Comparison of ENCODE assay signal across 16 mouse cellular contexts in genomic region chr11:95038156-95038817, GRCm38 (mm10). TPM values are rescaled to one million over a fixed set of nuclear protein-coding genes. Genes with fewer than 3 reads are reported as not detected.
DNase-seq lines count a peak whose midpoint lies in the region; ATAC-seq and TF ChIP-seq lines count a peak whose summit lies in the region.
"Had no signal": no experiment of that assay in that cellular context is flagged by ENCODE, and none has a peak within 500 bp of the region (broad histone marks: within the 10 kb centered on the region; RNA-seq: fewer than 3 reads in every experiment).

No protein-coding gene starts in this region.

- no peak for DNase-seq in gastrocnemius, adult 2 months
- DNase-seq in gastrocnemius, adult 8-10 months (ENCODE audit: low spot score in 2 of 2) = no peak
- peak; percentile 30 for DNase-seq in liver, adult 2 months (ENCODE audit: extremely low read depth, low read depth, low spot score)
- peak; percentile 48 to 59 for DNase-seq in cerebellum, postnatal 25 days
- DNase-seq in layer of hippocampus, postnatal 36 days = no peak
- DNase-seq in hindbrain, postnatal 0 days (ENCODE audit: low spot score) = no peak
- DNase-seq: B cell, adult 2 months; heart, adult 2 months; lung, adult 2 months; right cerebral cortex, postnatal 14 days; thymus, adult 2 months had no signal

- intact Hi-C loops in gastrocnemius, adult 2 months (cut with DNase I) = no loop called here

- ATAC-seq in liver, embryonic 12.5 days = no peak
- ATAC-seq in hindbrain, postnatal 0 days = no peak
- ATAC-seq: forebrain, embryonic 13.5 days had no signal

- no peaks in the 10 kb centered on the region for H3K27me3 ChIP-seq in liver, adult 2 months (ENCODE audit: control insufficient read depth, insufficient read depth, low read length)
- peaks cover 25% of the 10 kb centered on the region for H3K27me3 ChIP-seq in liver, embryonic 12.5 days (replicated peaks)
- no peaks in the 10 kb centered on the region for H3K27me3 ChIP-seq in hindbrain, postnatal 0 days (ENCODE audit: insufficient read depth, low read length)
- H3K27me3 ChIP-seq: forebrain, embryonic 13.5 days; hindbrain, embryonic 15.5 days had no signal

- no peaks in the 10 kb centered on the region for H3K79me2 ChIP-seq in liver, adult 2 months (ENCODE audit: control insufficient read depth, insufficient read depth, low read length)

- peak overlapping the region; percentile 13; the same call in 1 of the 2 replicates for H3K9ac ChIP-seq in liver, adult 2 months (ENCODE audit: low read depth, low read length)
- no peak overlapping the region for H3K9ac ChIP-seq in liver, embryonic 12.5 days
- no peak overlapping the region for H3K9ac ChIP-seq in hindbrain, postnatal 0 days (replicated peaks; ENCODE audit: low read length)
- H3K9ac ChIP-seq: forebrain, embryonic 13.5 days; hindbrain, embryonic 15.5 days had no signal

- 48% methylated on average over 14 of the region's 14 CpGs for WGBS in liver, adult 2 months
- whole genome bisulfite sequencing in liver, embryonic 12.5 days (ENCODE audit: insufficient replicate concordance) = 76% methylated on average over 14 of the region's 14 CpGs
- WGBS in hindbrain, postnatal 0 days = 66% methylated on average over 14 of the region's 14 CpGs

- H3K4me3 ChIP-seq in gastrocnemius, adult 2 months = no peak overlapping the region; the same call in 1 of the 2 replicates
- H3K4me3 ChIP-seq in liver, adult 2 months (ENCODE audit: insufficient read depth, low read depth, low read length) = no peak overlapping the region
- H3K4me3 ChIP-seq in liver, embryonic 12.5 days = no peak overlapping the region
- no peak overlapping the region for H3K4me3 ChIP-seq in brown adipose tissue, adult 24 weeks (ENCODE audit: insufficient read depth, low read depth, low read length)
- H3K4me3 ChIP-seq in hindbrain, postnatal 0 days (ENCODE audit: low read length) = no peak overlapping the region
- H3K4me3 ChIP-seq: forebrain, embryonic 13.5 days; heart, adult 2 months; hindbrain, embryonic 15.5 days; limb, embryonic 10.5 days had no signal

- H3K9me3 ChIP-seq in liver, embryonic 12.5 days (replicated peaks) = no peaks in the 10 kb centered on the region
- H3K9me3 ChIP-seq in hindbrain, postnatal 0 days (ENCODE audit: low read length) = no peaks in the 10 kb centered on the region
- H3K9me3 ChIP-seq: forebrain, embryonic 13.5 days; hindbrain, embryonic 15.5 days; limb, embryonic 10.5 days had no signal

- H3K4me1 ChIP-seq in liver, adult 2 months (ENCODE audit: control insufficient read depth, insufficient read depth, low read length) = peaks cover 20% of the 10 kb centered on the region
- H3K4me1 ChIP-seq in liver, embryonic 12.5 days = peaks cover 45% of the 10 kb centered on the region
- H3K4me1 ChIP-seq in brown adipose tissue, adult 24 weeks (ENCODE audit: control insufficient read depth, insufficient read depth, insufficient read length, low read length) = peaks cover 8% of the 10 kb centered on the region
- peaks cover 11% of the 10 kb centered on the region; the same call in 1 of the 2 replicates for H3K4me1 ChIP-seq in hindbrain, postnatal 0 days (ENCODE audit: insufficient read depth, low read length)

- H3K36me3 ChIP-seq in liver, adult 2 months (ENCODE audit: control insufficient read depth, insufficient read depth, low read length) = peaks cover 5% of the 10 kb centered on the region; the same call in 1 of the 2 replicates
- H3K36me3 ChIP-seq in liver, embryonic 12.5 days = no peaks in the 10 kb centered on the region; the same call in 1 of the 2 replicates
- H3K36me3 ChIP-seq in hindbrain, postnatal 0 days (ENCODE audit: insufficient read depth, low read length) = no peaks in the 10 kb centered on the region
- H3K36me3 ChIP-seq: hindbrain, embryonic 15.5 days had no signal

- H3K27ac ChIP-seq in gastrocnemius, adult 2 months = peak overlapping the region; percentile 35; the same call in 1 of the 2 replicates
- peak overlapping the region; percentile 72 for H3K27ac ChIP-seq in liver, adult 2 months (replicated peaks; ENCODE audit: insufficient read depth, low read depth, low read length)
- no peak overlapping the region; the same call in 1 of the 2 replicates for H3K27ac ChIP-seq in liver, embryonic 12.5 days
- peak overlapping the region; percentile 73 for H3K27ac ChIP-seq in brown adipose tissue, adult 24 weeks (replicated peaks; ENCODE audit: low read depth, low read length)
- no peak overlapping the region for H3K27ac ChIP-seq in hindbrain, postnatal 0 days
- H3K27ac ChIP-seq: heart, adult 2 months; limb, embryonic 10.5 days had no signal

- TF ChIP-seq POLR2A in liver, adult 2 months (IDR thresholded peaks at IDR 0.05; ENCODE audit: extremely low read depth, insufficient read depth, low read length) = no peak

- H3K4me2 ChIP-seq in liver, embryonic 12.5 days = no peak overlapping the region
- no peak overlapping the region for H3K4me2 ChIP-seq in hindbrain, postnatal 0 days (ENCODE audit: low read depth, low read length)
- H3K4me2 ChIP-seq: forebrain, embryonic 13.5 days; hindbrain, embryonic 15.5 days had no signal

- no peak for TF ChIP-seq CTCF in gastrocnemius, adult 2 months (IDR thresholded peaks at IDR 0.05)
- TF ChIP-seq CTCF in liver, adult 2 months (IDR thresholded peaks at IDR 0.05; ENCODE audit: low read depth, low read length) = no peak
- no peak for TF ChIP-seq CTCF in hindbrain, postnatal 0 days (IDR thresholded peaks at IDR 0.05; ENCODE audit: low read depth)

RNA-seq across cellular contexts. Expression of gene Pdk2, which starts 2.9 kb away (rescaled TPM):
- total RNA-seq in gastrocnemius, adult 2 months (2021) = 100 to 1,000 TPM; 471 to 485 TPM
- 100 to 1,000 TPM; 484 to 519 (median 495) TPM for total RNA-seq in gastrocnemius, adult 8-10 months (2022)
- total RNA-seq in liver, adult 2 months (2014; rRNA removed) = 17.7 and 30.9 TPM in 2 replicates
- polyA plus RNA-seq in liver, adult 2 months (2012; rRNA removed) = 101 and 125 TPM in 2 replicates
- polyA plus RNA-seq in liver, embryonic 12.5 days (2016; fragmentation: Nextera tagmentation; extraction: Ambion mirVana) = 10.0 and 11.0 TPM in 2 replicates
- polyA plus RNA-seq in brown adipose tissue, adult 24 weeks (2012; ENCODE audit: insufficient read depth, insufficient read length, missing spikeins) = 224 and 274 TPM in 2 replicates
- total RNA-seq in layer of hippocampus, postnatal 36 days (2021) = 100 to 1,000 TPM; 118 to 121 TPM
- 25.0 and 32.0 TPM in 2 replicates for total RNA-seq in hindbrain, postnatal 0 days (2014; rRNA removed)
- polyA plus RNA-seq in hindbrain, postnatal 0 days (2015; fragmentation: Nextera tagmentation; extraction: Ambion mirVana) = 46.8 and 49.0 TPM in 2 replicates

RNA-seq across cellular contexts. Expression of gene Samd14, which starts 28.6 kb away (rescaled TPM):
- under 1 TPM; 0.28 to 0.42 TPM for total RNA-seq in gastrocnemius, adult 2 months (2021)
- total RNA-seq in gastrocnemius, adult 8-10 months (2022) = under 1 TPM; 0.24 to 0.62 (median 0.45) TPM
- 0.13 and 0.18 TPM in 2 replicates for total RNA-seq in liver, adult 2 months (2014; rRNA removed)
- polyA plus RNA-seq in liver, adult 2 months (2012; rRNA removed) = 0.13 and 0.29 TPM in 2 replicates
- polyA plus RNA-seq in liver, embryonic 12.5 days (2016; fragmentation: Nextera tagmentation; extraction: Ambion mirVana) = 53.8 and 56.7 TPM in 2 replicates
- polyA plus RNA-seq in brown adipose tissue, adult 24 weeks (2012; ENCODE audit: insufficient read depth, insufficient read length, missing spikeins) = 0.59 and 0.67 TPM in 2 replicates
- 10 to 100 TPM; 43.3 to 46.5 TPM for total RNA-seq in layer of hippocampus, postnatal 36 days (2021)
- total RNA-seq in hindbrain, postnatal 0 days (2014; rRNA removed) = 216 and 223 TPM in 2 replicates
- polyA plus RNA-seq in hindbrain, postnatal 0 days (2015; fragmentation: Nextera tagmentation; extraction: Ambion mirVana) = 128 and 137 TPM in 2 replicates

RNA-seq across cellular contexts. Expression of gene Itga3, which starts 38.3 kb away (rescaled TPM):
- 1 to 10 TPM; 4.3 to 5.2 TPM for total RNA-seq in gastrocnemius, adult 2 months (2021)
- total RNA-seq in gastrocnemius, adult 8-10 months (2022) = 1 to 10 TPM; 3.6 to 5.3 (median 4.1) TPM
- total RNA-seq in liver, adult 2 months (2014; rRNA removed) = 2.6 and 4.9 TPM in 2 replicates
- 5.7 and 10.0 TPM in 2 replicates for polyA plus RNA-seq in liver, adult 2 months (2012; rRNA removed)
- polyA plus RNA-seq in liver, embryonic 12.5 days (2016; fragmentation: Nextera tagmentation; extraction: Ambion mirVana) = 2.8 and 3.6 TPM in 2 replicates
- polyA plus RNA-seq in brown adipose tissue, adult 24 weeks (2012; ENCODE audit: insufficient read depth, insufficient read length, missing spikeins) = 2.5 and 5.0 TPM in 2 replicates
- total RNA-seq in layer of hippocampus, postnatal 36 days (2021) = 10 to 100 TPM; 12.1 to 14.0 TPM
- 55.4 and 68.8 TPM in 2 replicates for total RNA-seq in hindbrain, postnatal 0 days (2014; rRNA removed)
- polyA plus RNA-seq in hindbrain, postnatal 0 days (2015; fragmentation: Nextera tagmentation; extraction: Ambion mirVana) = 13.2 and 14.4 TPM in 2 replicates

RNA-seq across cellular contexts. Expression of gene Ppp1r9b, which starts 47.5 kb away (rescaled TPM):
- total RNA-seq in gastrocnemius, adult 2 months (2021) = 10 to 100 TPM; 18.3 to 25.7 TPM
- 10 to 100 TPM; 15.8 to 23.9 (median 19.4) TPM for total RNA-seq in gastrocnemius, adult 8-10 months (2022)
- 2.6 and 4.0 TPM in 2 replicates for total RNA-seq in liver, adult 2 months (2014; rRNA removed)
- 3.5 and 3.6 TPM in 2 replicates for polyA plus RNA-seq in liver, adult 2 months (2012; rRNA removed)
- 13.4 and 14.1 TPM in 2 replicates for polyA plus RNA-seq in liver, embryonic 12.5 days (2016; fragmentation: Nextera tagmentation; extraction: Ambion mirVana)
- polyA plus RNA-seq in brown adipose tissue, adult 24 weeks (2012; ENCODE audit: insufficient read depth, insufficient read length, missing spikeins) = 70.8 and 83.5 TPM in 2 replicates
- total RNA-seq in layer of hippocampus, postnatal 36 days (2021) = 100 to 1,000 TPM; 931 to 932 TPM
- 170 and 190 TPM in 2 replicates for total RNA-seq in hindbrain, postnatal 0 days (2014; rRNA removed)
- 18.8 and 19.4 TPM in 2 replicates for polyA plus RNA-seq in hindbrain, postnatal 0 days (2015; fragmentation: Nextera tagmentation; extraction: Ambion mirVana)

Comparison
In these comparisons a context has a peak if more than half of its experiments do, and no peak if none do; other contexts are left out.
1. H3K27ac ChIP-seq: peak in gastrocnemius, adult 2 months (single experiment), liver, adult 2 months (single experiment) and brown adipose tissue, adult 24 weeks (single experiment); none in liver, embryonic 12.5 days (single experiment) and hindbrain, postnatal 0 days (single experiment).
2. DNase-seq: peak in liver, adult 2 months (single experiment) and cerebellum, postnatal 25 days (2 of 2); none in gastrocnemius, adult 2 months (single experiment), gastrocnemius, adult 8-10 months (0 of 2), layer of hippocampus, postnatal 36 days (0 of 2) and hindbrain, postnatal 0 days (single experiment).
3. RNA of gene Samd14, which starts 28.6 kb away (total RNA-seq): 216 to 223 TPM in hindbrain, postnatal 0 days and 43.3 to 46.5 TPM in layer of hippocampus, postnatal 36 days; 0.24 to 0.62 TPM in gastrocnemius, adult 8-10 months, 0.28 to 0.42 TPM in gastrocnemius, adult 2 months and 0.13 to 0.18 TPM in liver, adult 2 months; every median in the first group is over 10 times any median in the second.